Mouse (Mus musculus) intestine, postnatal 0 days (tissue): ENCODE results near the gene Gpr157. TPM values are rescaled to one million over a fixed set of nuclear protein-coding genes. Genes with fewer than 3 reads are reported as not detected.
A peak's percentile ranks its signal among the peaks of the same experiment; 100 is the strongest.

Experiments
- ATAC-seq: fragments of 200-750 bp; cut with Nextera tagmentation; 2 replicates; pipeline ENCODE4 v1.8.0; 2017; ENCODE audit warnings: mild to moderate bottlenecking, moderate TSS enrichment, moderate library complexity
- H3K27ac ChIP-seq: fragments of 300-500 bp; sonication (generic); 2 replicates; pipeline ENCODE4 v1.5.1; 2014; ENCODE audit warnings: mild to moderate bottlenecking, low read depth, low read length, moderate library complexity
- H3K27me3 ChIP-seq: fragments of 300-500 bp; sonication (generic); replicated peaks from 2 replicates; pipeline ENCODE4 v1.6.1; 2014; ENCODE audit warnings: low read length, mixed read lengths; ENCODE audit not compliant: control insufficient read depth, insufficient read depth
- H3K36me3 ChIP-seq: fragments of 300-500 bp; sonication (generic); 2 replicates; pipeline ENCODE4 v1.6.1; 2014; ENCODE audit warnings: mild to moderate bottlenecking, moderate library complexity; ENCODE audit not compliant: control insufficient read depth, insufficient read depth
- H3K4me1 ChIP-seq: fragments of 300-500 bp; sonication (generic); replicated peaks from 2 replicates; pipeline ENCODE4 v1.6.1; 2014; ENCODE audit warnings: antibody characterized with exemption, low read length, mixed read lengths; ENCODE audit not compliant: control insufficient read depth, insufficient read depth
- H3K4me2 ChIP-seq: fragments of 300-500 bp; sonication (generic); replicated peaks from 2 replicates; pipeline ENCODE4 v1.6.1; 2014; ENCODE audit warnings: low read depth, mild to moderate bottlenecking, moderate library complexity
- H3K4me3 ChIP-seq: fragments of 300-500 bp; sonication (generic); 2 replicates; pipeline ENCODE4 v1.5.1; 2014; ENCODE audit warnings: low read depth, low read length
- H3K9ac ChIP-seq: fragments of 300-500 bp; sonication (generic); 2 replicates; pipeline ENCODE4 v1.6.1; 2014; ENCODE audit warnings: mild to moderate bottlenecking, low read depth, low read length
- H3K9me3 ChIP-seq: fragments of 300-500 bp; sonication (generic); 2 replicates; pipeline ENCODE4 v1.6.1; 2016; ENCODE audit warnings: mixed run types; ENCODE audit not compliant: control insufficient read depth
- CTCF ChIP-seq: sonication (generic); IDR thresholded peaks from 2 replicates; pipeline ENCODE4 v1.5.1; 2016; ENCODE audit warnings: low read depth, mild to moderate bottlenecking, control low read depth, antibody characterized with exemption, moderate library complexity
- WGBS: fragments of 180-500 bp; shearing (Covaris S2); extraction: QIAGEN DNeasy Blood & Tissue Kit; methylation state at CpG from one replicate; pipeline ENCODE4 v1.1.7; 2014; 5-methylcytosine and 5-hydroxymethylcytosine counted together
- polyA plus RNA-seq: library from polyadenylated mRNA; unstranded; fragments of >200 nt; fragmentation: Nextera tagmentation; extraction: Ambion mirVana; gene quantifications from 2 replicates; pipeline ENCODE4 v1.2.1, GENCODE M21; 2015

The Gpr157 gene
- polyA plus RNA-seq, 1 experiment from 2014 or later, result 2.5 TPM

- Histone ChIP-seq H3K36me3 (no peaks in the 10 kb centered on the region), H3K4me3 (no peak overlapping the region), H3K4me1 (no peaks in the 10 kb centered on the region), H3K27me3 (no peaks in the 10 kb centered on the region), H3K9me3 (no peaks in the 10 kb centered on the region), H3K27ac (0 out of 2 replicates have a peak overlapping the region, but pooled peaks have one; percentile 10), H3K9ac (no peak overlapping the region), H3K4me2 (peak overlapping the region; percentile 21; the same call in 1 of the 2 replicates)
- WGBS, result 60% methylated on average over 26 of the region's 26 CpGs
- peak; percentile 91 for ATAC-seq
- no peak for TF ChIP-seq CTCF
Observed at GRCm38 (mm10) chr4:150114505-150115061, 27.4 kb downstream of the Gpr157 start.

- H3K4me3 ChIP-seq, result no peak overlapping the region
- WGBS, result 45% methylated on average over 5 of the region's 5 CpGs
- no peaks in the 10 kb centered on the region for H3K27me3 ChIP-seq
- no peaks in the 10 kb centered on the region for H3K9me3 ChIP-seq
- no peaks in the 10 kb centered on the region for H3K4me1 ChIP-seq
- H3K4me2 ChIP-seq, result no peak overlapping the region
- no peak for ATAC-seq
- peak; percentile 53 for TF ChIP-seq CTCF
- H3K27ac ChIP-seq, result no peak overlapping the region
- no peaks in the 10 kb centered on the region for H3K36me3 ChIP-seq
- no peak overlapping the region for H3K9ac ChIP-seq
Observed at GRCm38 (mm10) chr4:150117311-150117710, 30.1 kb downstream of the Gpr157 start.

GRCm38 (mm10) chr4:150118163-150118562, 31.0 kb downstream of the Gpr157 start:
- no peaks in the 10 kb centered on the region for H3K36me3 ChIP-seq
- H3K27me3 ChIP-seq, result no peaks in the 10 kb centered on the region
- no peak overlapping the region for H3K27ac ChIP-seq
- WGBS, result 54% methylated on average over 6 of the region's 6 CpGs
- ATAC-seq, result no peak
- H3K4me2 ChIP-seq, result no peak overlapping the region
- H3K9me3 ChIP-seq, result no peaks in the 10 kb centered on the region
- H3K9ac ChIP-seq, result no peak overlapping the region
- peak; percentile 54 for TF ChIP-seq CTCF
- no peaks in the 10 kb centered on the region for H3K4me1 ChIP-seq
- H3K4me3 ChIP-seq, result no peak overlapping the region

GRCm38 (mm10) chr4:150119055-150119454, 31.9 kb downstream of the Gpr157 start, which contains the start of gene Slc2a5:
Slc2a5 (plus strand) TSS chr4:150119283.
- no peaks in the 10 kb centered on the region for H3K36me3 ChIP-seq
- H3K4me1 ChIP-seq, result no peaks in the 10 kb centered on the region
- H3K4me2 ChIP-seq, result peak within 1 kb of the TSS; percentile 59
- TF ChIP-seq CTCF, result no peak
- no peak within 1 kb of the TSS for H3K4me3 ChIP-seq
- ATAC-seq, result no peak
- no peaks in the 10 kb centered on the region for H3K9me3 ChIP-seq
- 23% methylated on average over 15 of the region's 15 CpGs for WGBS
- no peaks in the 10 kb centered on the region for H3K27me3 ChIP-seq
- H3K27ac ChIP-seq, result no peak within 1 kb of the TSS; the same call in 1 of the 2 replicates
- no peak within 1 kb of the TSS for H3K9ac ChIP-seq

GRCm38 (mm10) chr4:150119640-150120039, 32.5 kb downstream of the Gpr157 start:
- H3K4me1 ChIP-seq, result no peaks in the 10 kb centered on the region
- peak overlapping the region; percentile 59 for H3K4me2 ChIP-seq
- H3K4me3 ChIP-seq, result no peak overlapping the region
- no peak for TF ChIP-seq CTCF
- H3K27me3 ChIP-seq, result no peaks in the 10 kb centered on the region
- ATAC-seq, result no peak
- 36% methylated on average over 14 of the region's 14 CpGs for WGBS
- no peak overlapping the region for H3K9ac ChIP-seq
- H3K9me3 ChIP-seq, result no peaks in the 10 kb centered on the region
- H3K36me3 ChIP-seq, result no peaks in the 10 kb centered on the region
- H3K27ac ChIP-seq, result no peak overlapping the region; the same call in 1 of the 2 replicates

- Histone ChIP-seq H3K4me1 (no peaks in the 10 kb centered on the region), H3K9me3 (no peaks in the 10 kb centered on the region), H3K4me3 (peak overlapping the region; percentile 17), H3K27ac (peak overlapping the region; percentile 35; the same call in 1 of the 2 replicates), H3K4me2 (peak overlapping the region; percentile 59), H3K36me3 (no peaks in the 10 kb centered on the region), H3K9ac (no peak overlapping the region), H3K27me3 (no peaks in the 10 kb centered on the region)
- ATAC-seq, result peak; percentile 77
- TF ChIP-seq CTCF, result peak; percentile 42
- WGBS, result 16% methylated on average over 15 of the region's 15 CpGs
Observed at GRCm38 (mm10) chr4:150120173-150120833, 33.1 kb downstream of the Gpr157 start.
